Mouse (Mus musculus) embryonic fibroblast, embryonic 13.5 days (primary cell): ENCODE measurements at regions not wholly inside any gene's neighbourhood (a gene's known extent, or its start where the extent isn't known, plus 50 kb on each side); places are given as distances from the start of the nearest gene placed in this dataset.
A peak's percentile ranks its signal among the peaks of the same experiment; 100 is the strongest.

Experiments used
- H3K27ac ChIP-seq: 2 replicates; pipeline ENCODE4 v1.5.1; 2012; ENCODE audit warnings: low read length, control low read depth, inconsistent platforms; ENCODE audit not compliant: insufficient read depth
- H3K4me1 ChIP-seq: 2 replicates; pipeline ENCODE4 v1.6.1; 2011; ENCODE audit warnings: low read length; ENCODE audit not compliant: control insufficient read depth, insufficient read depth
- H3K4me3 ChIP-seq: 2 replicates; pipeline ENCODE4 v1.5.1; 2011; ENCODE audit warnings: mild to moderate bottlenecking, control low read depth, low read length; ENCODE audit not compliant: insufficient read depth
- CTCF ChIP-seq: IDR thresholded peaks from 2 replicates; pipeline ENCODE4 v1.5.1; 2011; ENCODE audit warnings: mild to moderate bottlenecking, control low read depth, low read length, moderate library complexity, borderline replicate concordance; ENCODE audit not compliant: insufficient read depth
- POLR2A ChIP-seq: IDR thresholded peaks from 2 replicates; pipeline ENCODE4 v1.6.1; 2011; ENCODE audit warnings: low read depth, mild to moderate bottlenecking, control low read depth, low read length, moderate library complexity

DNA sequence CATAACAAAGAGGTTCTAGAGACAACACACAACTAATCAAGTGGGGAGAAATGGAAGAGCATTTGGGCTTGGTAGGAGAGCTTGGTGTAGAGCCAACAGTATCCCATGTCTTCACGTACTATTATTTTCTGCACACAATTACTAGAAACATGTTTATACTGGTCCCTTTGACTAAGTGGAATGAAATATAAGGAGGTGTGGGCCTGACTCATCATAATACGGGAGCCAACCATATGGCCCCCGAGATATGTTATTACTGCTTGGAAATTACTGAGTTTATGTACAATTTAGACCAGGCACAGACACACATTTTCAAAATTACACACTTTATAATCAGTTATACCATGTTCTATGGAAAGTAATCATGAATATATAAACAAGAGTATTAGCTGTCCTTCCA is 92.7 kb upstream of the Sash1 start:
- TF ChIP-seq CTCF (no peak), POLR2A (no peak)
- peaks cover 5% of the 10 kb centered on the region for H3K4me1 ChIP-seq
- H3K27ac ChIP-seq: peak overlapping the region; percentile 51; the same call in 1 of the 2 replicates
- no peak overlapping the region for H3K4me3 ChIP-seq

DNA sequence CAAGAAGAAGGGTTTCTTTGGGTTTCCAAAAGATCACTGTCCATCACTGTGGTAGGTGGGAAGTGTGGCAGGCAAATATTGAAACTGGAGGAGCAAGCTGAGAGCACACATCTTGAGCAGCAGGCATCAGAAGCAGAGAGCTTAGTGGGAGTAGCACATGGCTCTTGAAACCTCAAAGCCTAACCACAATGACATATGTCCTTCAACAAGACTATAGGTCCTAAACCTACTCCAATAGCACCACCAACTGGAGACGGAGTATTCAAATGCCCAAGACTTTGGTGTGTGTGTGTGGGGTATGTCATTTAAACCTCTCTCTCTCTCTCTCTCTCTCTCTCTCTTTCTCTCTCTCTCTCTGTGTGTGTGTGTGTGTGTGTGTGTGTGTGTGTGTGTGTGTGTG is 88.1 kb upstream of the Sash1 start:
- Histone ChIP-seq H3K4me3 (no peak overlapping the region), H3K27ac (no peak overlapping the region), H3K4me1 (peaks cover 16% of the 10 kb centered on the region)
- no peak for TF ChIP-seq CTCF
- TF ChIP-seq POLR2A: no peak

DNA sequence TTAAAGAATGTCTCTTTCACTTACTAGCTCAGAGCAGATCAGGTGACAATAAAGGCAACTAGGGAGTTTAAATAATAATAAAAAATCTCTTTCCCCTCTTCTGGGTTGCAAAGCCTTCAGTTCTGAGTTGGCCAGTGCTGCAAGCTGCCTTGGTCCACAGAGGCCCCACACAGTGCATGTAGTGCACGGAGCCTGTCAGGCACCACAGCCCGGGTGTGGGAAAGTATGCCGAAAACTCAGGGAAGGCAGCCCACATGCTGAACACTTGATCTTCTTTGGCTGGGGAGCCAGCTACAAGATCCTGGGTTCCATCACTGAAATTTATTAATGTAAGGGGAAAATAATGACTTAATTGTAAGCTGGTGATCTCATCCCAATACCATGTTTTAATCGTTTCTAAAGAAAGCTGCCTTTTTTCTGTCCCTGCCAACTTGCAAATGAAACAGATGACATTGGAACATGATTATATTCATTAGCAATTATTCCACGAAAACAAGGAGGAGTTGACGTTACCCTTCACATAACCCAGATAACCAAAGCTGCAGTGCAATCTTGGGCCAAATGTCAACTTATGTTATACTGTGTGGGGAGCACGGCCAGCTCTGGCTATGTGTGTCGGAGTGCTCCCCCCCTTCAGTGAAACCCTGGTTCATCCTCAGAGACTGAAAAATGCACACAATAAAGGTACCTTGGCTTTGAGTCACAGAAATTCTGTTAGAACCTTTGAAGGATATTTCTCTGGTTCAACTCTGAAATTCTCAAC is 87.1 kb upstream of the Sash1 start:
- Histone ChIP-seq H3K27ac (peak overlapping the region; percentile 12), H3K4me1 (peaks cover 19% of the 10 kb centered on the region), H3K4me3 (no peak overlapping the region)
- TF ChIP-seq POLR2A: no peak
- TF ChIP-seq CTCF: no peak

DNA sequence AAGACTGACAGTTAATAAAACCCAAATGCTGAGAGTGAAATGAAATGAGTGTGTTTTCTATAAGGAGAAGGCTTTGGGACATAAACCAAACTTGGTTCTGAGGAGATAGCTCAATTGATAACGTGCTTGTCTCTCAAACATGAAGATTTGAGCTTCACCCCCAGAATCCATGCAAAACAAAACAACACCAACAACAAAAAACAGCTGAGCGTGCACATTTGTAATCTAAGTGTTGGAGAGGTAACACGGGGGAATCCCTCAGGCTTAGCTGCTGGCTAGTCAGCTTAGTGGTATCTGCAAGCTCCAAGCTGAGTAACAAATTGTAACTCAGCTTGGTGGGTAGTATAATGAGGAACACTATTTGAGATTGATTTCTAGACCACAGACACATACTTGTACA is 84.9 kb upstream of the Sash1 start:
- H3K4me3 ChIP-seq: no peak overlapping the region
- peaks cover 19% of the 10 kb centered on the region for H3K4me1 ChIP-seq
- TF ChIP-seq POLR2A (no peak), CTCF (no peak)
- H3K27ac ChIP-seq: peak overlapping the region; percentile 80; the same call in 1 of the 2 replicates

DNA sequence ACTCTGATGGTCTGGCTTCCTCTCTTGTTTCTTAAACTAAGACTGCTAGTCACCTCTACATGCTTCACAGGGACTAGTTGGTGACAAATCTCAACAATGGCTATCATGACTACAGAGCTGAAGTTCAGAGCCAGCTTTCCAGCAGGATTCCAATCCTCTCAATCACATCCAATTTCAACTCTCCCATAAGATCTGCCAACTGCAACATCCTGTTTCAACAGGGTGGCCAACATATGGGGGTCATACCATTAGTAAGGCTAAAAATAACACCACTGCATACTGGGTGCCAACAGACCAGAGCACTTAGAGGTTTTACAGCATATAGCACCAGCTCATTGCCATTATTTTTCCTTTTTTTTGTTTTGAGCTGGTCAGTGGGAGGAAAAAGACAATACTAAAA is 83.7 kb upstream of the Sash1 start:
- peak overlapping the region; percentile 81 for H3K27ac ChIP-seq
- H3K4me1 ChIP-seq: peaks cover 19% of the 10 kb centered on the region
- no peak overlapping the region for H3K4me3 ChIP-seq
- no peak for TF ChIP-seq CTCF

DNA sequence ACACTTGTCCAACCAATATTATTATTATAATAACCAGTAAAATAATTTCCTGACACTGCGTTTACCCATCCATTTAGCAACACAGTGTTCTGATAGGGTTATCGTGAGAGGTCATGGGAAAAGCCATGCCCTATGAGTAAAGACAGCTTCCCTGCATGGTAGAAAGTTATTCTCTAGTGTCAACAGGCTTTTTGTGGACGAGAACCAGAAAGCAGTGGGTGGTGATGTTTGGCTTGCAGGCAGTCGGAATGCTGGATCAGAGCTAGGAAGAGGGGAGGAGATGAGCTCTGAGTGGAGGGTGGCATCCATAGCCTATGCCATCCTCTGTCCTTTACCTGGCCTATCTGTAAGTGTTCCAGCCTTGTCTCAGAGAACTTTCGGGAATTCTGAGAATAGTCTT is 83.1 kb upstream of the Sash1 start:
- TF ChIP-seq POLR2A: no peak
- TF ChIP-seq CTCF: no peak
- Histone ChIP-seq H3K27ac (peak overlapping the region; percentile 81), H3K4me3 (no peak overlapping the region), H3K4me1 (peaks cover 19% of the 10 kb centered on the region)

DNA sequence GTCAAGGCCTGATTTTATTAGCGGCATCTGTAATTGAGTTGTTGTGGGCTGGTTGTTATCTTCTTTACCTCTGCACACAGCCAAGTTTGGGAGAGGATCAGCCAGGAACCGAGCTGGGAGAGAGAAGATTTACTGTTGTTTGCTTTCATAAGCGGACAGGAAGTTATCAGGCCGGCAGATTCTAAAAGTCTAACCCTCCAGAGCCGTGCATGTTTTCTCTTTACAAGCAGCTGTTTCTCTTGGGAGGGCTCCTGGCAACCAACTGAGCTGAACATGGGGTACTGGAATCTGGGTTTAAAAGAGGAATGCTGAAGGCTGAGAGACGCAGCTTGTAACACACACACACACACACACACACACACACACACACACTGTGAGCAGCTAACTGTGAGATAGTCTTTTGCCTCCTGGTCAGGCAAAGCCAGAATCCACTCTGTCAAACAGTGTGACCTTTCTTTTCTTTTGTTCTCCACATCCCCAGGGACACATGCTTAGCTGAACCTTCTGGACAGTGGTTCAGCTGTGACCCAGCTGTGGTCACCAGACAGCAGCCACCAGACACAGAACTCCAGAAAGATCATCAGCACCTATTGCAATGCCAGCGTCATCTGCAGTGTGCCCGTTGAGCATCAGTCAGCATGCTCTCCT is 82.5 kb upstream of the Sash1 start:
- H3K4me1 ChIP-seq: peaks cover 17% of the 10 kb centered on the region
- H3K4me3 ChIP-seq: no peak overlapping the region
- peak overlapping the region; percentile 81 for H3K27ac ChIP-seq
- TF ChIP-seq POLR2A (no peak), CTCF (no peak)

DNA sequence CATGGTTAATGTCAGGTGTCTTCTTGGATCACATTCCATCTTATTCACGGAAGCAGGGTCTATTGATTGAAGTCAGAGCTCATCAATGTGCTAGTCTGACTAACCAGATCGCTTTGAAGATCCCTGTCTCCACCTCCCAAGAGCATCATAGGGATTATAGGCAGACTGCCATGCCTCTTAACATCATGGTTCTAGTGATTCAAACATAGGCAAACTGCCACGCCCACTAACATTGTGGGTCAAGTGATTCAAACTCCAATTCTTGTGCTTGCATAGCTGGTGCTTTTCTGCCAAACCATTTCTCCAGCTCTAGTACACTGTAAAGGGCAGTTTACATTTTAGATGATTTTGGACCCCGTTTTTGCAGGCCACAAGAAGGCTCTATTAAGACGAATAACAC is 77.1 kb upstream of the Sash1 start:
- no peaks in the 10 kb centered on the region; the same call in 1 of the 2 replicates for H3K4me1 ChIP-seq
- no peak for TF ChIP-seq POLR2A
- TF ChIP-seq CTCF: no peak
- H3K4me3 ChIP-seq: no peak overlapping the region
- no peak overlapping the region for H3K27ac ChIP-seq

DNA sequence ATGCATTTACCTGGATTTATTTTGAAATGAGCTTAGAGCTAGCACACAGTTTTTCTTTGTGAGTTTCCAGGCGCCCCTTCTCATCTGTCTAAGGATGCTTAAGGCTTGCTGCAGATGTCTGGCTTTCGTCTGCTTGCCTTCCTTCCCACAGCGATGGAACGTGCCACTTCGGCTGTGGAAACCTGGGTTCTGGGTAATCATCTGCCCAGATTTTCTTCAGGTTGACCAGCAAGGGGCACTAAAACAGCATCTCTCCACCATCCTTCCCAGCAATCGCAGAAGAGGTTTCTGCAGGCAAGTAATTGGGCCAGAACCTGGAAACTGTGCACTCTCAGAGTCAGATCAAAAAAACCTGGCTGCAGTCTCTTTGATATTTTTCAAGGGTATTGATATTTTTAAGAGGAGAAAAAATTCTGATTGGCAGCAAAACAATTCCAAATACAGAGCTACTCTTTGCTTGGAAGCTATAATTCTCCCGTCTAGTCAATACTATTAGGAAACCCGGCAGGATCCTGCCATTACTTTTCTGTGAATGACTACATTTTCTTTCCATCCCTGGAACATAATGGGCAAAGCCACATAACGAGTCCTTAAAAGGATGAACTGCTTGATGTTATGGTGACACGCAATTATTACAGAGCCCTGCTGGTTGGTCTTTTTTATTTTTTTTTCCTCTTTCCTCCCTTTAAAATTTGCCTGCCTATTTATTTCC is 75.2 kb upstream of the Sash1 start:
- TF ChIP-seq CTCF: no peak
- no peak for TF ChIP-seq POLR2A
- H3K27ac ChIP-seq: no peak overlapping the region
- H3K4me3 ChIP-seq: no peak overlapping the region
- 0 out of 2 replicates have a peak, but pooled peaks cover under 1% of the 10 kb centered on the region for H3K4me1 ChIP-seq
